In the genomic region with DNA sequence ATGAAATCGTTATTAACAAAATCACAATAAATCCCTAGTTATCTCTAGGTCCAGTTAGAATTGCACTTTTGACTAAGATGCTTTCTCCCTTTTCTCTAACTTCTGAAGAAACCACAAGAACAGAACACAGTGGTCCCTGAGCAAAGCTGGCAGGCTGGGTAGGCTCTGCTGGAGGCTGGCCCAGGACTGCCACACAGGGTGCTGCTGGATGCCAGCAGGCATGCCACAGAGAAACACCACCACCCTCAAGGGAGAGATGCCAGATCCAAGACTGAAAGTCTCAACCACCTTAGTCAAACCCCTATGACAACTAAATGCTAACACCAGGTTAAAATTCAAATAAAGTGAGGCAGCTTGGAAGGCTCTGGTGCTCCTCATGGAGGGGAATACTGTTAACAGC, we compare ENCODE assay signal across 10 mouse cellular contexts. TPM values are rescaled to one million over a fixed set of nuclear protein-coding genes. Genes with fewer than 3 reads are reported as not detected.
DNase-seq lines count a peak whose midpoint lies in the region; ATAC-seq and TF ChIP-seq lines count a peak whose summit lies in the region.
"Had no signal": no experiment of that assay in that cellular context is flagged by ENCODE, and none has a peak within 500 bp of the region (broad histone marks: within the 10 kb centered on the region; RNA-seq: fewer than 3 reads in every experiment).

No protein-coding gene starts in this region.

- H3K9ac ChIP-seq in hindbrain, embryonic 13.5 days = no peak overlapping the region
- H3K9ac ChIP-seq: midbrain, embryonic 12.5 days had no signal

- no peak overlapping the region for H3K4me3 ChIP-seq in lung, adult 2 months (replicated peaks; ENCODE audit: extremely low read depth, low read depth, low read length)
- H3K4me3 ChIP-seq in hindbrain, embryonic 13.5 days = no peak overlapping the region
- H3K4me3 ChIP-seq: midbrain, embryonic 12.5 days had no signal

- no peaks in the 10 kb centered on the region for H3K27me3 ChIP-seq in hindbrain, embryonic 13.5 days
- H3K27me3 ChIP-seq: midbrain, embryonic 12.5 days had no signal

- no peak for TF ChIP-seq POLR2A in lung, adult 2 months (IDR thresholded peaks at IDR 0.05; ENCODE audit: borderline replicate concordance, extremely low read depth, low read depth, low read length)

- 84% methylated on average over 1 of the region's 1 CpGs for WGBS in lung, adult 2 months
- 94% methylated on average over 1 of the region's 1 CpGs for WGBS in hindbrain, embryonic 13.5 days

- H3K9me3 ChIP-seq in hindbrain, embryonic 13.5 days = no peaks in the 10 kb centered on the region
- H3K9me3 ChIP-seq: midbrain, embryonic 12.5 days had no signal

- DNase-seq in cerebellum, adult 11-12 months = peak; percentile 66
- no peak for DNase-seq in cerebellum, postnatal 4 days (ENCODE audit: low spot score in 2 of 2)
- peak; percentile 22 for DNase-seq in ovary, postnatal 36 days (ENCODE audit: low spot score)
- no peak for DNase-seq in ovary, adult 18-20 months (ENCODE audit: low spot score)
- DNase-seq in kidney, adult 9 months = peak; percentile 70
- DNase-seq in right cerebral cortex, postnatal 4 days = peak; percentile 30
- DNase-seq in lung, adult 2 months = no peak

- H3K4me2 ChIP-seq in hindbrain, embryonic 13.5 days = no peak overlapping the region
- H3K4me2 ChIP-seq: liver, embryonic 11.5 days; midbrain, embryonic 12.5 days had no signal

- no peak overlapping the region for H3K27ac ChIP-seq in hindbrain, embryonic 13.5 days
- H3K27ac ChIP-seq: midbrain, embryonic 12.5 days had no signal

- peaks cover 7% of the 10 kb centered on the region; the same call in 1 of the 2 replicates for H3K4me1 ChIP-seq in lung, adult 2 months (ENCODE audit: control insufficient read depth, insufficient read depth, low read length)
- no peaks in the 10 kb centered on the region for H3K4me1 ChIP-seq in hindbrain, embryonic 13.5 days (replicated peaks)

- TF ChIP-seq CTCF in lung, adult 2 months (IDR thresholded peaks at IDR 0.05; ENCODE audit: insufficient read depth, low read length) = no peak

- H3K36me3 ChIP-seq in hindbrain, embryonic 13.5 days = peaks cover 17% of the 10 kb centered on the region

- ATAC-seq in hindbrain, embryonic 13.5 days (ENCODE audit: low FRiP score) = no peak

RNA-seq across cellular contexts. Expression of gene Auh, which starts 36.7 kb away (rescaled TPM):
- polyA plus RNA-seq in lung, adult 2 months (2012; rRNA removed) = 17.7 and 24.9 TPM in 2 replicates
- polyA plus RNA-seq in hindbrain, embryonic 13.5 days (2015; fragmentation: Nextera tagmentation; extraction: Ambion mirVana) = 61.8 and 64.6 TPM in 2 replicates

Comparison
In these comparisons a context has a peak if more than half of its experiments do, and no peak if none do; other contexts are left out.
1. DNase-seq: peak in cerebellum, adult 11-12 months (single experiment), ovary, postnatal 36 days (single experiment), kidney, adult 9 months (single experiment) and right cerebral cortex, postnatal 4 days (single experiment); none in cerebellum, postnatal 4 days (0 of 2), ovary, adult 18-20 months (single experiment) and lung, adult 2 months (single experiment).